Mouse (Mus musculus) fat pad, adult 2 months (tissue): ENCODE measurements around the gene Ift140.

ENCODE experiments used
- DNase-seq: peaks from one replicate; pipeline ENCODE4 v3.0.0-alpha.2; 2011; ENCODE audit warnings: low read depth, low spot score; ENCODE audit errors: extremely low read depth

The Ift140 gene

GRCm38 (mm10) chr17:25076906-25077305, 61.0 kb downstream of the Ift140 start:
- no peak for DNase-seq

- no peak for DNase-seq
These were observed 62.0 kb downstream of the Ift140 start for GRCm38 (mm10) chr17:25077771-25078372.

GRCm38 (mm10) chr17:25080210-25080609, 64.3 kb downstream of the Ift140 start:
- no peak for DNase-seq

- no peak for DNase-seq
These were observed 65.1 kb downstream of the Ift140 start for GRCm38 (mm10) chr17:25080960-25081381.

GRCm38 (mm10) chr17:25082081-25082847, 66.4 kb downstream of the Ift140 start:
- DNase-seq: no peak

GRCm38 (mm10) chr17:25082887-25083286, 67.0 kb downstream of the Ift140 start:
- no peak for DNase-seq

- no peak for DNase-seq
These were observed 67.6 kb downstream of the Ift140 start, which contains the start of gene Tmem204 for GRCm38 (mm10) chr17:25083444-25083931. Tmem204 (minus strand) TSS chr17:25083591.

GRCm38 (mm10) chr17:25084835-25085385, 69.0 kb downstream of the Ift140 start:
- DNase-seq: no peak

- DNase-seq: no peak
These were observed 70.8 kb downstream of the Ift140 start for GRCm38 (mm10) chr17:25086724-25087123.

- DNase-seq: no peak
These were observed 73.3 kb downstream of the Ift140 start for GRCm38 (mm10) chr17:25089158-25089557.

- DNase-seq: no peak
These were observed 74.6 kb downstream of the Ift140 start for GRCm38 (mm10) chr17:25090450-25090849.

- DNase-seq: no peak
These were observed 80.3 kb downstream of the Ift140 start for GRCm38 (mm10) chr17:25096221-25096620.

- no peak for DNase-seq
These were observed 84.2 kb downstream of the Ift140 start for GRCm38 (mm10) chr17:25100052-25100451.

GRCm38 (mm10) chr17:25101338-25101737, 85.5 kb downstream of the Ift140 start:
- no peak for DNase-seq

- no peak for DNase-seq
These were observed 91.9 kb downstream of the Ift140 start for GRCm38 (mm10) chr17:25107786-25108185.

- DNase-seq: no peak
These were observed 93.7 kb downstream of the Ift140 start for GRCm38 (mm10) chr17:25109578-25109977.

- DNase-seq: no peak
These were observed 94.7 kb downstream of the Ift140 start for GRCm38 (mm10) chr17:25110590-25110989.

- no peak for DNase-seq
These were observed 95.3 kb downstream of the Ift140 start for GRCm38 (mm10) chr17:25111220-25111619.

GRCm38 (mm10) chr17:25111739-25112422, 96.0 kb downstream of the Ift140 start:
- no peak for DNase-seq

- no peak for DNase-seq
These were observed 96.5 kb downstream of the Ift140 start for GRCm38 (mm10) chr17:25112423-25112810.

GRCm38 (mm10) chr17:25114908-25115645, 99.2 kb downstream of the Ift140 start:
- DNase-seq: no peak
